Mouse (Mus musculus) erythroblast, embryonic 14.5 days (primary cell): Measurements from ENCODE around the gene Atp13a3. TPM values are rescaled to one million over a fixed set of nuclear protein-coding genes. Genes with fewer than 3 reads are reported as not detected.
"Not testable (repeated sequence)": the region's sequence is repeated elsewhere in the genome, so short reads cannot be mapped to it uniquely, and the experiment has no call there.

ENCODE experiments used
- H3K27me3 ChIP-seq: 2 replicates; pipeline ENCODE4 v1.6.1; 2012; ENCODE audit warnings: inconsistent platforms; ENCODE audit not compliant: control insufficient read depth
- H3K36me3 ChIP-seq: 2 replicates; pipeline ENCODE4 v1.6.1; 2012; ENCODE audit warnings: mild to moderate bottlenecking, inconsistent platforms; ENCODE audit not compliant: control insufficient read depth
- H3K4me1 ChIP-seq: 2 replicates; pipeline ENCODE4 v1.6.1; 2012; ENCODE audit warnings: inconsistent platforms; ENCODE audit not compliant: control insufficient read depth
- H3K4me3 ChIP-seq: replicated peaks from 2 replicates; pipeline ENCODE3; 2012; ENCODE audit warnings: moderate library complexity, mild to moderate bottlenecking, inconsistent platforms
- H3K9me3 ChIP-seq: 2 replicates; pipeline ENCODE4 v1.6.1; 2012; ENCODE audit warnings: low read length, inconsistent platforms, mixed read lengths; ENCODE audit not compliant: control insufficient read depth
- GATA1 ChIP-seq: IDR thresholded peaks from 2 replicates; pipeline ENCODE4 v1.6.1; 2012; ENCODE audit warnings: low read length, inconsistent platforms, mixed read lengths
- TAL1 ChIP-seq: IDR thresholded peaks from 3 replicates; pipeline ENCODE4 v1.6.1; 2012; ENCODE audit warnings: low read length, inconsistent platforms, mixed read lengths
- polyA plus RNA-seq: library from polyadenylated mRNA; stranded (reverse); fragments of >175 nt; gene quantifications from 2 replicates; pipeline ENCODE4 v1.2.3, GENCODE M21; 2012

The Atp13a3 gene
- polyA plus RNA-seq, 1 experiment = 0.65 TPM

DNA sequence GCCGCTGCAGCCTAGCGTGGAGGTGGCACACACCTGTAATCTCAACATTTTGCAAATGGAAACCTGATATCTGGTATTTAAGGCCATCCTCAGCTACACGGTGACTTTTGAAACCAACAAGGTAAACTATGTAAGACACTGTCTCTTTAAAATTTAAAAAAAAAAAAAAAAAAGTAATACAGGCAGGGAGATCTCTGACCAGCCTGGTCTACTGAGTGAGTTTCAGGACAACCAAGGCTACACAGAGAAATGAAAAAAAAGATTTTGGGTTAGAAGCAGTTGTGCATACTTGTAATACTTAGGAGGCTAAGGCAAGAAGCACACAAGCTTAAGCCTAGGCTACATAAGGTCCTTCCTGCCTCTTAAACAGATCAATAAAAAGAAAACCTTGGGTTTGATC, 30.8 kb downstream of the Atp13a3 start:
- Histone ChIP-seq H3K4me3 (no peak overlapping the region), H3K4me1 (peaks cover 16% of the 10 kb centered on the region), H3K9me3 (no peaks in the 10 kb centered on the region), H3K36me3 (peaks cover 17% of the 10 kb centered on the region), H3K27me3 (no peaks in the 10 kb centered on the region)
- TF ChIP-seq GATA1 (no peak), TAL1 (no peak)

DNA sequence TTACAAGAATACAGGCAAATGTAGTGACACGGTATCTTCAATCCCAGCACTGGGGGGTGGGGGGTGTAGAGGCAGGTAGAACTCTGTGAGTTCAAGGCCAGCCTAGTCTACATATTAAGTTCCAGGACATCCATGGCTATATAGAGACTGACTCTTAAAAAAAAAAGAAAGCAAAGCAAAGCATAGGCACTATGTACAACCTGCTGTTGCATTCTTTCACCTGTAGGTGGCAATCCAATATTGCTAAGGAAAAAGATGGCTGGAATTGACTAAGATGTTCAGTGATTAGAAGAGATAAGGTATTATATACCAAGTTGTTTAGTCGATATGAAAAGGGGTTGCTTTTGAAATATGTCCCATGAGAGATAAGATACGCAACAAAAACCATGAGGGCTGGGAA, 31.5 kb downstream of the Atp13a3 start:
- H3K36me3 ChIP-seq = peaks cover 11% of the 10 kb centered on the region
- H3K4me1 ChIP-seq = peaks cover 16% of the 10 kb centered on the region
- TF ChIP-seq TAL1 (no peak), GATA1 (no peak)
- no peaks in the 10 kb centered on the region for H3K27me3 ChIP-seq
- H3K4me3 ChIP-seq = no peak overlapping the region
- no peaks in the 10 kb centered on the region for H3K9me3 ChIP-seq

DNA sequence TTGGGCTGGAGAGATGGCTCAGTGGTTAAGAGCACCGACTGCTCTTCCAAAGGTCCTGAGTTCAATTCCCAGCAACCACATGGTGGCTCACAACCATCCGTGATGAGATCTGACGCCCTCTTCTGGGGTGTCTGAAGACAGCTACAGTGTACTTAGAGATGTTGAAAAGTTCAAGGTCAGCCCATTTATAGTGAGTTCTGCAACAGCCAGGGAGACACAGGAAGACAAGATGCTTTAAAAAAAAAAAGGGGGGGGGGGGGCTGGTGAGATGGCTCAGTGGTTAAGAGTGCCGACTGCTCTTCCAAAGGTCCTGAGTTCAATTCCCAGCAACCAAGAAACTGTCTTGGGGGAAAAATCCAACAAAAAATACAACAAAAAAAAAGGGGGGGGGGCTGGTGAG, 32.5 kb downstream of the Atp13a3 start:
- H3K4me1 ChIP-seq = peaks cover 16% of the 10 kb centered on the region
- H3K36me3 ChIP-seq = peaks cover 13% of the 10 kb centered on the region
- H3K4me3 ChIP-seq, H3K9me3 ChIP-seq, H3K27me3 ChIP-seq: not testable (repeated sequence)

DNA sequence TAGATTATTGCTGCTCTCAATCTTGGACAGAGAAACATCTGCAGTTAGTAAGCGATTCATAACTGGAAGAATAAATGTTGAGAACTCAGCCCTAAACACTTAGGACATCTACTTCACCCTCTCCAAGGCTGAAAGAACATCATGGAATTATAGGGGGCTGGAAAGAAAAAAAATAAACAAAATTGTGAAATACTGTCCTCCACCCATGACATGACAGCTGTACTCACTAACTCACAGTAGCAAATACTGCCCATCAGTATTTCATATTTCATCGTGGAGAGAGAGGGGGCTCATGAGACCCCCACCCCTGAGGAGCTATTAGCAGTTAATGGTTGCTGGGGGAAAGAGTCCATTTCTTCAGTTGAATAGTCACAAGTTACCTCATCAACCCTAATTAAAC, 38.4 kb downstream of the Atp13a3 start:
- H3K36me3 ChIP-seq = peaks cover 35% of the 10 kb centered on the region
- no peaks in the 10 kb centered on the region for H3K9me3 ChIP-seq
- no peaks in the 10 kb centered on the region for H3K4me1 ChIP-seq
- no peak overlapping the region for H3K4me3 ChIP-seq
- TF ChIP-seq TAL1 = no peak
- TF ChIP-seq GATA1 = no peak
- H3K27me3 ChIP-seq = no peaks in the 10 kb centered on the region

DNA sequence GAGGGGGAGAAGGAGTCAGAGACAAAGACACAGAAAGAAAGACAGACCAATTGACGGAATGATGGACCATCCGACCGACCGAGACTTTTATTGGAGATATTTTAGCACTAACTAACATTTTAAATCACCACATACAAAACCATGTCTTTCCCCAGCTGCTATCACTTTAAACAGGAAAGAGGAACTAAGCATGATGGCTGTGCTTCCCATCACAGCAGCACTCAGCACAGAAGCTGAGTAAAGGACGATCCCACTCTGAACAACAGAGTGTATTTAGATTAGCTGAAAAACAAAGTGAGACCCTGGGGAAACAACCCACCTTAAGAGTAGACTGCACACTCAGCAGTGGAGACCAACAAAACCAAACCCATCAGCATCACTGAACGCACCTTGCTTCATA, 41.2 kb downstream of the Atp13a3 start:
- TF ChIP-seq TAL1 (no peak), GATA1 (no peak)
- H3K4me3 ChIP-seq = no peak overlapping the region
- H3K27me3 ChIP-seq = no peaks in the 10 kb centered on the region
- no peaks in the 10 kb centered on the region for H3K9me3 ChIP-seq
- no peaks in the 10 kb centered on the region for H3K4me1 ChIP-seq
- H3K36me3 ChIP-seq = peaks cover 50% of the 10 kb centered on the region

DNA sequence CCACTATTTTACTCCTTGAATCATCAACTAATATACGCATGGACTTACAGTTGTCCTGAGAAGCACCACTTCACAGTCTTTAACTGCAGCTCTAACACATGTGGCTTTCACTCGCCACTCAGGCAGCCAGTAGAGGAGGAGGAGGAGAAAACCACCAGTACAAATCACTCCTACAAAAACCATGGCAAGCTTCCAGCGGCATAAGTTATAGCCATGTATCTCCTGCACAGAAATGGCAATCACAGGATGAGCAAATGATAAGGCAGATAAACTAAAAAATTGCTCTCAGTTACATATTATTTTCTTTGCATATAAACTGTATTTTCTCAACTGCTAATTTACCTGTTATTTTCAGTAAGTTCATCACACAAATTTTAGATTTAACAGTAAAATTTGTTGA, 43.2 kb downstream of the Atp13a3 start:
- TF ChIP-seq TAL1 = no peak
- no peak for TF ChIP-seq GATA1
- H3K4me3 ChIP-seq = no peak overlapping the region
- no peaks in the 10 kb centered on the region for H3K4me1 ChIP-seq
- no peaks in the 10 kb centered on the region for H3K27me3 ChIP-seq
- H3K9me3 ChIP-seq = no peaks in the 10 kb centered on the region
- peaks cover 61% of the 10 kb centered on the region for H3K36me3 ChIP-seq

DNA sequence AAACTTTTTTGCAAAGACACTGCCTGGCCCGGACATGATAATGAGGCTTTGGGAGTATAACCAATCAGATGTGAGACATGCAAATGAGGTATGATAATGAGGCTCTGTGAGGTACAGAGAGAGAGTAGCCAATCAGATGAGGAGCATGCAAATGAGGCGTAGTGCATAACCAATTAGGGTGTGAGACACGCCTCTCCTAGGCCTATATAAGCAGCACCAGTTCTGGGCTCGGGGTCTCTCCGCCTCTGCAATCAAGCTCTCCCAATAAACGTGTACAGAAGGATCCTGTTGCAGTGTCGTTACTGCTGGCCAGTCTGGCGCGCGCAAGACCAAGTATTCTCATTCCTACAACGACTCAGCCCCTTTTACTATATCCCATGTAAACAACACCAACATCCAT, 52.3 kb downstream of the Atp13a3 start:
- not testable (repeated sequence) for H3K9me3 ChIP-seq, H3K4me1 ChIP-seq, H3K4me3 ChIP-seq, H3K27me3 ChIP-seq
- H3K36me3 ChIP-seq = peaks cover 81% of the 10 kb centered on the region

DNA sequence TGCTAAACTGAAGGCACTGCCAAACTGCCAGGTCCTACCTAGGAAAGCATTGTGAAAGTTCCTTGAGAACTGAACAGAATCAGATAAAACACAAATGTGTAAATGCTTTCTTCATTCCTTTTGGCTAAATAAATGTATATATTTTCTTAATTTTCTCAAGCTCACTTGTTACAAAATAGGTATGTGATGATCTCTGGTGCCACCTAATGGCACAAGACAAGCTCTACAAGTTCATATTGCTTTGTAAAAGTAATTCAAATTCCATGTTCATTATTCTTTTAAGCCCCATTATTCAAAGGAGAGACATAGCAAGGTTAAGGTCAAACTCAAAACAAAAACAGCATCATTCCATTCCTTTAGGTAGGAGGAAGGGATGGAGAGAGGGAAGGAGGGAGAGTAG, 91.5 kb downstream of the Atp13a3 start:
- H3K27me3 ChIP-seq = peaks cover 14% of the 10 kb centered on the region
- TF ChIP-seq TAL1 (no peak), GATA1 (no peak)
- peaks cover 22% of the 10 kb centered on the region for H3K4me1 ChIP-seq
- no peaks in the 10 kb centered on the region for H3K9me3 ChIP-seq
- peaks cover 53% of the 10 kb centered on the region for H3K36me3 ChIP-seq
- no peak overlapping the region for H3K4me3 ChIP-seq

DNA sequence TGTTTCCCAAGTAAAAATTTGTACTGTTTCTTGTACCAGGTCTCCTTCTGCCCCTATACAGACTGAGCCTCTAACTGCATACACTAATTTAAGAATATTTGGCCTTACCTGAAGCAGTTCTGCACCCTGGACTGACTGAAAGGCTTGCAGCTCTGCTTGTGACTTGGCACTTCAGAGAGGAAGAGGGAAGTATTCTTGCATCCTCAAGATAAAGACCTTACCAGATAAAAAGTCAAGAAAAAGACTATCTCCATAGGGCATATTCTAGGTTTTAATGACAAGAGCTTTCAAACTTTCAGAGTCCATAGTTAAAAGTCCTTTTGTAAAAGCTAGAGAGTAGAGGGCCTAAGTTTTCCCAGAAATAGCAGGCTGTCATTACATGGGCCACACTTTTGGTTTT, 95.1 kb downstream of the Atp13a3 start, which contains the start of gene Gp5:
Gene Gp5 (minus strand): TSS at position 133 of the 400 bp plus-strand sequence.
- H3K36me3 ChIP-seq = peaks cover 26% of the 10 kb centered on the region
- TF ChIP-seq TAL1 = no peak
- no peak for TF ChIP-seq GATA1

DNA sequence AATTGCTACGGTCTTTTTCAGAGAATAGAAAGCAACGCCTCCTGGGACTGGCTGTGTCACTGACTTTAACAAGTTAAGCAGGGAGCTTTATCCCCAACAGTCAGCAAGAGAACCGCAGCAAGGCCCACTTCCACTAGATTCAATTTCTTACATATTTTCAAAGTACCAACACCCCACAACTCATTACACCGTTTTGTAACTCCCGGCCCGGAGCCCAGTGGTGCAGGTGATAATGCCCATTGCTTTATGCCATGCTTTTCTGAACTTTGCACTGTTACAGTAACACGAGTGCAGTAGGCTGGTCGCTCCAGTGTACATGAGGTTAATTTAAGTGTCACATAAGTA, 95.6 kb downstream of the Atp13a3 start:
- Histone ChIP-seq H3K4me3 (no peak overlapping the region), H3K27me3 (peaks cover 43% of the 10 kb centered on the region), H3K4me1 (peaks cover 33% of the 10 kb centered on the region), H3K9me3 (peaks cover 4% of the 10 kb centered on the region; the same call in 1 of the 2 replicates), H3K36me3 (peaks cover 22% of the 10 kb centered on the region)
- TF ChIP-seq TAL1 (no peak), GATA1 (no peak)

More for the DNA sequence above, 95.1 kb downstream of the Atp13a3 start, which contains the start of gene Gp5:
- H3K4me3 ChIP-seq = peak within 1 kb of the TSS; percentile 58
- peaks cover 4% of the 10 kb centered on the region; the same call in 1 of the 2 replicates for H3K9me3 ChIP-seq
- H3K4me1 ChIP-seq = peaks cover 33% of the 10 kb centered on the region
- peaks cover 43% of the 10 kb centered on the region for H3K27me3 ChIP-seq
